Mouse (Mus musculus) 416B (cell line): ENCODE results near the gene Clrn2.

Source experiments
- DNase-seq: peaks from one replicate; pipeline ENCODE4 v3.0.0; 2011; ENCODE audit warnings: low read depth

Clrn2 gene

DNA sequence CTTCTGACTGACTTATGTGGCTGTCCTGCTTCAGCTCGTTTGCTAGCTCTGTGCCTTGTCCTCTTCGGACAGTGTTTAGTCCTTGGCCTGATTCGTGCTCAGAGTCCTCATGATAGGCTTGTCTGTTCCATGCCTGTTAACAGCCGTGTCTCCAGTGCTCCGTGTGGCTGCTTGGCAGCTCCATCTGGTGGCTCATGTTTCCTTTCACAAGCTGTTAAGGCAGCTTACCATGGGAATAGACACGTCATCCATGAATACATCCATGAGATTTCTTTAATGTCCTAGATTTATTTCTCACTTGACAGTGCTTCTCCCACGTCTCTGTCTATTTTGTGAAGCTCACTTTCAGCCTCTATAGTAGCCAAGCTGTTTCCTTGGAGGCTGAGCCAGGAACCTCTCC lies 56.5 kb downstream of the Clrn2 start:
- DNase-seq: no peak

GRCm38 (mm10) chr5:45512908-45513307 lies 59.4 kb downstream of the Clrn2 start:
- DNase-seq: no peak

DNA sequence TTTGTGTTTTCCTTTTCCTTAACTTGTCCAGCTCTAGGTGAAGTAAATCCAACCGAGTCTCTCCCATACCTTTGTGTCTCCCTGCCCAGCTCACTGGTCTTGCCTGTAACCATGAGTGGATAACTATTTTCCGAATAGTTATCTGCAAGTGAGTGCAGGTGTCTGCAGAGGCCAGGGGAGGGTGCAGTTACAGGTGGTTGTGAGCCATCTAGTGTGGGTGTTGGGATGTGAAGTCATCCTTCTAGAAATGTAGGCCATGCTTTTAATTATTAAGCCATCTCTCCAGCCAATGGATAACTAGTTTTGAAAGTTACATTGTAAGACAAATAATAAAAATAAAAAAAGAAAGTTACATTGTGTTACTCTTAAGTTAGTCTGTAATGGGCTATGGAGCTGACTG lies 60.0 kb downstream of the Clrn2 start:
- no peak for DNase-seq
